8 mouse cellular contexts compared by ENCODE assay signal in genomic region chr8:106647387-106647786, GRCm38 (mm10). TPM values are rescaled to one million over a fixed set of nuclear protein-coding genes. Genes with fewer than 3 reads are reported as not detected.
A peak's percentile ranks its signal among the peaks of the same experiment; 100 is the strongest.
DNase-seq lines count a peak whose midpoint lies in the region; ATAC-seq and TF ChIP-seq lines count a peak whose summit lies in the region.

No protein-coding gene starts in this region.

- no peak overlapping the region for H3K9ac ChIP-seq in heart, embryonic 11.5 days (ENCODE audit: low read depth, low read length)
- no peak overlapping the region for H3K9ac ChIP-seq in forebrain, postnatal 0 days
- no peak overlapping the region for H3K9ac ChIP-seq in intestine, embryonic 15.5 days

- no peak overlapping the region for H3K4me2 ChIP-seq in heart, embryonic 11.5 days
- H3K4me2 ChIP-seq in forebrain, postnatal 0 days (ENCODE audit: low read depth): no peak overlapping the region
- H3K4me2 ChIP-seq in intestine, embryonic 15.5 days (replicated peaks): no peak overlapping the region

- H3K4me1 ChIP-seq in heart, embryonic 11.5 days (ENCODE audit: control insufficient read depth, insufficient read depth, low read length): no peaks in the 10 kb centered on the region
- H3K4me1 ChIP-seq in forebrain, postnatal 0 days (ENCODE audit: insufficient read depth): no peaks in the 10 kb centered on the region
- H3K4me1 ChIP-seq in intestine, embryonic 15.5 days (replicated peaks): 0 out of 2 replicates have a peak, but pooled peaks cover 8% of the 10 kb centered on the region

- WGBS in heart, embryonic 11.5 days (ENCODE audit: insufficient replicate concordance): 33% methylated on average over 2 of the region's 2 CpGs
- WGBS in forebrain, postnatal 0 days: 31% methylated on average over 2 of the region's 2 CpGs
- 54% methylated on average over 2 of the region's 2 CpGs for WGBS in intestine, embryonic 15.5 days

- H3K4me3 ChIP-seq in heart, embryonic 11.5 days (ENCODE audit: low read depth, low read length): no peak overlapping the region
- H3K4me3 ChIP-seq in forebrain, postnatal 0 days (ENCODE audit: low read depth, low read length): no peak overlapping the region
- H3K4me3 ChIP-seq in intestine, embryonic 15.5 days (replicated peaks): no peak overlapping the region

- no peaks in the 10 kb centered on the region for H3K27me3 ChIP-seq in heart, embryonic 11.5 days (ENCODE audit: control insufficient read depth, insufficient read depth, low read length)
- no peaks in the 10 kb centered on the region for H3K27me3 ChIP-seq in forebrain, postnatal 0 days (ENCODE audit: insufficient read depth, low read length)
- H3K27me3 ChIP-seq in intestine, embryonic 15.5 days (replicated peaks): no peaks in the 10 kb centered on the region

- intact Hi-C loops in left cerebral cortex, postnatal 36 days (cut with DNase I): loop anchor here (2.0 to 5.0 kb wide), 2 partner anchors 85 to 215 kb away; no protein-coding TSS in a partner anchor

- peak; percentile 60 to 90 for DNase-seq in heart, adult 18-20 months
- peak; percentile 67 for DNase-seq in c-Kit-positive CD71-negative TER-119-negative erythroid progenitor cells, embryonic 14.5 days (ENCODE audit: low read depth)
- peak; percentile 82 for DNase-seq in forebrain, postnatal 0 days
- peak; percentile 48 to 74 for DNase-seq in left cerebral cortex, postnatal 36 days (ENCODE audit: low spot score in 2 of 2)
- DNase-seq in natural killer cell, adult 2 months (ENCODE audit: low spot score in 2 of 2): peak; percentile 64 to 75
- DNase-seq in telencephalon, adult 2 months (ENCODE audit: low read depth, low spot score): peak; percentile 21

- H3K27ac ChIP-seq in heart, embryonic 11.5 days (ENCODE audit: low read depth, low read length): no peak overlapping the region
- no peak overlapping the region for H3K27ac ChIP-seq in forebrain, postnatal 0 days (ENCODE audit: low read depth, low read length)
- H3K27ac ChIP-seq in intestine, embryonic 15.5 days: no peak overlapping the region

- no peaks in the 10 kb centered on the region for H3K36me3 ChIP-seq in heart, embryonic 11.5 days (ENCODE audit: control insufficient read depth, insufficient read depth, low read length)
- H3K36me3 ChIP-seq in forebrain, postnatal 0 days (ENCODE audit: insufficient read depth): no peaks in the 10 kb centered on the region
- no peaks in the 10 kb centered on the region for H3K36me3 ChIP-seq in intestine, embryonic 15.5 days

- H3K9me3 ChIP-seq in heart, embryonic 11.5 days (replicated peaks; ENCODE audit: control insufficient read depth, low read length): no peaks in the 10 kb centered on the region
- H3K9me3 ChIP-seq in forebrain, postnatal 0 days (ENCODE audit: low read length): no peaks in the 10 kb centered on the region
- no peaks in the 10 kb centered on the region for H3K9me3 ChIP-seq in intestine, embryonic 15.5 days

- peak; percentile 87 for TF ChIP-seq CTCF in forebrain, postnatal 0 days (IDR thresholded peaks at IDR 0.05; ENCODE audit: low read depth)

- ATAC-seq in heart, embryonic 11.5 days (replicated peaks; ENCODE audit: insufficient number of reproducible peaks, low FRiP score, low TSS enrichment): no peak
- ATAC-seq in forebrain, postnatal 0 days: peak; percentile 56; the same call in 1 of the 2 replicates
- peak; percentile 50; the same call in 1 of the 2 replicates for ATAC-seq in intestine, embryonic 15.5 days

RNA-seq across cellular contexts. Expression of gene Tango6, which starts 35.5 kb away (rescaled TPM):
- 10 to 100 TPM in 1 of 2 experiments, 1 to 10 TPM in 1; 10.0 to 10.8 TPM for total RNA-seq in heart, adult 18-20 months (2021)
- polyA plus RNA-seq in heart, embryonic 11.5 days (2014; fragmentation: Nextera tagmentation; extraction: Ambion mirVana): 5.1 and 5.9 TPM in 2 replicates
- total RNA-seq in forebrain, postnatal 0 days (2014; rRNA removed): 5.3 and 7.5 TPM in 2 replicates
- 2.3 and 3.8 TPM in 2 replicates for polyA plus RNA-seq in forebrain, postnatal 0 days (2015; fragmentation: Nextera tagmentation; extraction: Ambion mirVana)
- polyA plus RNA-seq in intestine, embryonic 15.5 days (2015; fragmentation: Nextera tagmentation; extraction: Ambion mirVana): 8.3 and 9.1 TPM in 2 replicates
- 1 to 10 TPM; 6.0 to 6.1 TPM for total RNA-seq in left cerebral cortex, postnatal 36 days (2021)

RNA-seq across cellular contexts. Expression of gene Cdh1, which starts 44.2 kb away (rescaled TPM):
- total RNA-seq in heart, adult 18-20 months (2021): 1 to 10 TPM in 1 of 2 experiments, not detected in 1; 1.4 TPM
- polyA plus RNA-seq in heart, embryonic 11.5 days (2014; fragmentation: Nextera tagmentation; extraction: Ambion mirVana): 1.4 and 1.7 TPM in 2 replicates
- 2.5 and 3.9 TPM in 2 replicates for total RNA-seq in forebrain, postnatal 0 days (2014; rRNA removed)
- 3.3 and 3.9 TPM in 2 replicates for polyA plus RNA-seq in forebrain, postnatal 0 days (2015; fragmentation: Nextera tagmentation; extraction: Ambion mirVana)
- 152 and 158 TPM in 2 replicates for polyA plus RNA-seq in intestine, embryonic 15.5 days (2015; fragmentation: Nextera tagmentation; extraction: Ambion mirVana)
- total RNA-seq in left cerebral cortex, postnatal 36 days (2021): 1 to 10 TPM; 1.4 to 1.9 TPM

Comparison
In these comparisons a context has a peak if more than half of its experiments do, and no peak if none do; other contexts are left out.
1. DNase-seq: peak in every context shown above with its lines; median percentile 82 in forebrain, postnatal 0 days; 75 in heart, adult 18-20 months; 70 in natural killer cell, adult 2 months; 67 in c-Kit-positive CD71-negative TER-119-negative erythroid progenitor cells, embryonic 14.5 days; 61 in left cerebral cortex, postnatal 36 days; 21 in telencephalon, adult 2 months.